9 mouse cellular contexts compared by ENCODE assay signal in the genomic region with DNA sequence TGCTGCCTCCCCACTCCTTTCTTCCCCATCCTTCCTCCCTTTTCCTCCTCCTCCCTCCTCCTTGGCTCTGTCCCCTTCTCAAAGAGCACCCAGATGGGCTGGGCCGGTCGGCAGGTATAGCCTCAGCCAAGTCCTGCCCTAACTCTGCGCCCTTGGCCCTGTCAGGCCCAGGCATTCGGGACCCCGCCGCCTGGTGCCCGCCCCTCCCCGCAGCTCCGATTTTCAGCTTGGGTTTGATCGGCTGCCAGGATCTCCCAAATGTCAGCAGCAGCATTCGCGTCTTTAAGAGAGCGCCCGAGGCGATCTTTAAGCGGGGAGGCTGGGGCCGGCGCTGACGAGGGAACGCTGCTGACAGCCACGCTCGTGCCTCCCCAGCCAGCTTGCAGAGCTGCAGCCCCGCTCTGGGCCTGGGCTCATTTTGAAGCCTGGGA.
DNase-seq lines count a peak whose midpoint lies in the region; ATAC-seq and TF ChIP-seq lines count a peak whose summit lies in the region.
"Had no signal": no experiment of that assay in that cellular context is flagged by ENCODE, and none has a peak within 500 bp of the region (broad histone marks: within the 10 kb centered on the region; RNA-seq: fewer than 3 reads in every experiment).

No protein-coding gene starts in this region.

- TF ChIP-seq CTCF in kidney, postnatal 0 days (IDR thresholded peaks at IDR 0.05; ENCODE audit: low read depth), result no peak

- peak overlapping the region; percentile 83 for H3K27ac ChIP-seq in embryonic facial prominence, embryonic 10.5 days (replicated peaks)
- peak overlapping the region; percentile 53 for H3K27ac ChIP-seq in heart, embryonic 16.5 days (ENCODE audit: low read length)
- H3K27ac ChIP-seq in kidney, postnatal 0 days, result peak overlapping the region; percentile 81

- DNase-seq in cerebellum, postnatal 36 days, result peak; percentile 32 to 39
- DNase-seq in cerebellum, adult 8-10 months, result no peak
- peak; percentile 79 for DNase-seq in embryonic facial prominence, embryonic 10.5 days (ENCODE audit: low spot score)
- peak; percentile 60 for DNase-seq in kidney, postnatal 0 days (ENCODE audit: low spot score)
- DNase-seq in lung, postnatal 14 days, result peak; percentile 71
- peak; percentile 68 for DNase-seq in right cerebral cortex, postnatal 14 days

- H3K36me3 ChIP-seq in embryonic facial prominence, embryonic 10.5 days (replicated peaks), result no peaks in the 10 kb centered on the region
- H3K36me3 ChIP-seq in heart, embryonic 16.5 days (ENCODE audit: control insufficient read depth, insufficient read depth), result no peaks in the 10 kb centered on the region
- H3K36me3 ChIP-seq in kidney, postnatal 0 days (ENCODE audit: insufficient read depth, low read length), result no peaks in the 10 kb centered on the region

- no peaks in the 10 kb centered on the region for H3K9me3 ChIP-seq in embryonic facial prominence, embryonic 10.5 days
- no peaks in the 10 kb centered on the region for H3K9me3 ChIP-seq in heart, embryonic 16.5 days (replicated peaks; ENCODE audit: control insufficient read depth, low read length)
- no peaks in the 10 kb centered on the region for H3K9me3 ChIP-seq in kidney, postnatal 0 days (replicated peaks; ENCODE audit: low read length)

- peaks cover 9% of the 10 kb centered on the region; the same call in 1 of the 2 replicates for H3K27me3 ChIP-seq in embryonic facial prominence, embryonic 10.5 days (replicated peaks; ENCODE audit: low read depth, poor library complexity, severe bottlenecking)
- H3K27me3 ChIP-seq in heart, embryonic 16.5 days (ENCODE audit: control insufficient read depth, insufficient read depth, low read length), result no peaks in the 10 kb centered on the region
- H3K27me3 ChIP-seq in kidney, postnatal 0 days (ENCODE audit: insufficient read depth, low read length), result no peaks in the 10 kb centered on the region

- peak overlapping the region; percentile 40; the same call in 1 of the 2 replicates for H3K4me2 ChIP-seq in heart, embryonic 16.5 days (ENCODE audit: low read depth, low read length)
- peak overlapping the region; percentile 6; the same call in 1 of the 2 replicates for H3K4me2 ChIP-seq in kidney, postnatal 0 days (ENCODE audit: low read length)

- H3K4me3 ChIP-seq in embryonic facial prominence, embryonic 10.5 days, result peak overlapping the region; percentile 47
- H3K4me3 ChIP-seq in heart, embryonic 16.5 days (ENCODE audit: low read length), result no peak overlapping the region
- no peak overlapping the region for H3K4me3 ChIP-seq in kidney, postnatal 0 days (replicated peaks; ENCODE audit: low read depth, low read length)
- H3K4me3 ChIP-seq: erythroblast, embryonic 14.5 days had no signal

- WGBS in embryonic facial prominence, embryonic 10.5 days, result 4% methylated on average over 23 of the region's 23 CpGs
- 14% methylated on average over 23 of the region's 23 CpGs for WGBS in heart, embryonic 16.5 days
- 11% methylated on average over 23 of the region's 23 CpGs for WGBS in kidney, postnatal 0 days

- peak overlapping the region; percentile 57 for H3K9ac ChIP-seq in heart, embryonic 16.5 days (ENCODE audit: low read length)
- H3K9ac ChIP-seq in kidney, postnatal 0 days (ENCODE audit: low read depth, low read length), result peak overlapping the region; percentile 9; the same call in 1 of the 2 replicates

- ATAC-seq in heart, embryonic 16.5 days (replicated peaks; ENCODE audit: extremely low read depth, insufficient read depth, low FRiP score), result peak; percentile 24; the same call in 1 of the 2 replicates
- ATAC-seq in kidney, postnatal 0 days (replicated peaks; ENCODE audit: low FRiP score, low read depth), result no peak
- ATAC-seq in megakaryocyte progenitor cell, adult 5-6 weeks (replicated peaks; ENCODE audit: poor library complexity), result no peak

- H3K4me1 ChIP-seq in embryonic facial prominence, embryonic 10.5 days, result peaks cover 81% of the 10 kb centered on the region
- H3K4me1 ChIP-seq in heart, embryonic 16.5 days (ENCODE audit: control insufficient read depth, insufficient read depth, low read length), result peaks cover 36% of the 10 kb centered on the region
- peaks cover 20% of the 10 kb centered on the region for H3K4me1 ChIP-seq in kidney, postnatal 0 days (replicated peaks; ENCODE audit: insufficient read depth, low read length)
